8 mouse cellular contexts compared by ENCODE assay signal in the genomic region with DNA sequence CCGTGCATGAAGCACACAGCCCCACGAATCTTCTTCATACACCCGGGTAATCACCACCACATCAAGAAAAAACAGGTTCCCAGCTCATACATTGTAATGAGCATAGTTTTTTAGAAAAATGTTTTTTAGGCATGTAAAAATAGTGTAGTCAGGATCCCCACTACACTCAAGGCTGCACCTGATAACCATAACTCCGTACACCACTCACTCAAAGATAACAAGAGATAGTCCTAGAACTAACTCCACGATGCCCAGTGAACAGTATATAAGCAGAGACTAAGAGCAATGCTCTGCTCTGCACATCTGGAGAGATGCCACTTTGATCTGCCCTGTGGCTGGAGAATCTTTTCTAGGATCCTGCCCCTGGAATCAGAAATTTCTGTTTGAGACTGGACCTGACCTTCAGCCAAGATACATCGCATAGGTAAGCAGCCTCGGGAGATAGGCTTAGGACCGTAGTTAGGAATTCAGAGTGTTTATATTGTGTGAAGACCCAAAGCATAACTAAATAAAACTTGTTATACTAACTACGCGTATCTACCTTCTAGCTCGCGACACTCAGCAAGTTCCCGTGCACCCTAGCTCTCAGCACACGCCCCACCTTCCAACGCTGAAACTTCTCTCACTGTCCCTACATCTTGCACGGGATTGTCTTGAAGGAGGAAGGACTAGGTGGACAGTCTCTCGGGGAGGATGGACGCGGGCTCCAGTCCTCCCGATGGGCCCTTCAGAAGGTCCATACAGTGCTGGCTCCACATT. TPM values are rescaled to one million over a fixed set of nuclear protein-coding genes. Genes with fewer than 3 reads are reported as not detected.
A peak's percentile ranks its signal among the peaks of the same experiment; 100 is the strongest.
DNase-seq lines count a peak whose midpoint lies in the region; ATAC-seq and TF ChIP-seq lines count a peak whose summit lies in the region.

No protein-coding gene starts in this region.

- H3K4me1 ChIP-seq in kidney, embryonic 16.5 days (ENCODE audit: insufficient read depth, low read length), result peaks cover 23% of the 10 kb centered on the region
- H3K4me1 ChIP-seq in bone marrow macrophage, adult 2 months (ENCODE audit: control insufficient read depth, insufficient read depth, low read length), result peaks cover 17% of the 10 kb centered on the region
- peaks cover 18 to 22% of the 10 kb centered on the region in 2 experiments for H3K4me1 ChIP-seq in liver, embryonic 14.5 days (replicated peaks; ENCODE audit: control insufficient read depth in 2 of 2, insufficient read depth in 2 of 2, low read length in 1 of 2)

- no peak for TF ChIP-seq POLR2A in bone marrow macrophage, adult 2 months (IDR thresholded peaks at IDR 0.05; ENCODE audit: borderline replicate concordance, low read depth, low read length)

- no peak for ATAC-seq in kidney, embryonic 16.5 days (ENCODE audit: low FRiP score, low TSS enrichment)
- ATAC-seq in granulocyte monocyte progenitor cell, adult 5-6 weeks (replicated peaks; ENCODE audit: poor library complexity, severe bottlenecking), result peak; percentile 6
- ATAC-seq in liver, embryonic 14.5 days (ENCODE audit: insufficient read depth), result peak; percentile 24

- no peak for TF ChIP-seq CTCF in bone marrow macrophage, adult 2 months (IDR thresholded peaks at IDR 0.05; ENCODE audit: low read depth, low read length)
- TF ChIP-seq CTCF in liver, embryonic 14.5 days (IDR thresholded peaks at IDR 0.05; ENCODE audit: low read depth), result no peak

- no peaks in the 10 kb centered on the region for H3K9me3 ChIP-seq in kidney, embryonic 16.5 days (ENCODE audit: low read length)
- no peaks in the 10 kb centered on the region for H3K9me3 ChIP-seq in liver, embryonic 14.5 days (ENCODE audit: control insufficient read depth, low read length)

- 15% methylated on average over 20 of the region's 20 CpGs for WGBS in kidney, embryonic 16.5 days
- 6% methylated on average over 20 of the region's 20 CpGs for WGBS in liver, embryonic 14.5 days (ENCODE audit: insufficient replicate concordance)

- H3K4me2 ChIP-seq in kidney, embryonic 16.5 days (replicated peaks; ENCODE audit: low read depth, low read length), result peak overlapping the region; percentile 93
- H3K4me2 ChIP-seq in liver, embryonic 14.5 days (ENCODE audit: low read depth), result peak overlapping the region; percentile 99

- H3K36me3 ChIP-seq in kidney, embryonic 16.5 days (ENCODE audit: insufficient read depth, low read length), result no peaks in the 10 kb centered on the region
- H3K36me3 ChIP-seq in liver, embryonic 14.5 days (replicated peaks; ENCODE audit: control insufficient read depth, insufficient read depth, low read depth), result no peaks in the 10 kb centered on the region

- 0 out of 2 replicates have a peak, but pooled peaks cover 2% of the 10 kb centered on the region for H3K27me3 ChIP-seq in kidney, embryonic 16.5 days (ENCODE audit: insufficient read depth, low read length)
- no peaks in the 10 kb centered on the region for H3K27me3 ChIP-seq in liver, embryonic 14.5 days (ENCODE audit: control insufficient read depth, insufficient read depth, low read length)

- TF ChIP-seq EP300 in liver, embryonic 14.5 days (IDR thresholded peaks at IDR 0.05; ENCODE audit: low read depth), result peak; percentile 59

- no peak for DNase-seq in kidney, adult 8-10 months
- DNase-seq in liver, embryonic 14.5 days (ENCODE audit: low read depth in 3 of 3, low spot score in 3 of 3), result peak; percentile 30 to 51 (median 44)
- DNase-seq in urinary bladder, postnatal 4 days (ENCODE audit: low spot score in 2 of 2), result no peak
- no peak for DNase-seq in adrenal gland, adult (ENCODE audit: inconsistent age in 2 of 2, low spot score in 1 of 2)
- no peak for DNase-seq in T-cell, adult 2 months (ENCODE audit: low spot score)

- H3K4me3 ChIP-seq in kidney, embryonic 16.5 days (ENCODE audit: low read length), result peak overlapping the region; percentile 93
- peak overlapping the region; percentile 77 for H3K4me3 ChIP-seq in bone marrow macrophage, adult 2 months (ENCODE audit: insufficient read depth, low read length)
- peak overlapping the region; percentile 85 to 97 for H3K4me3 ChIP-seq in liver, embryonic 14.5 days (ENCODE audit: insufficient read depth in 1 of 2, low read depth in 2 of 2, low read length in 2 of 2)

- peak overlapping the region; percentile 85 for H3K9ac ChIP-seq in kidney, embryonic 16.5 days (replicated peaks; ENCODE audit: low read length)
- H3K9ac ChIP-seq in liver, embryonic 14.5 days (replicated peaks), result peak overlapping the region; percentile 85

- peak overlapping the region; percentile 80 for H3K27ac ChIP-seq in kidney, embryonic 16.5 days (ENCODE audit: low read length)
- H3K27ac ChIP-seq in bone marrow macrophage, adult 2 months (ENCODE audit: insufficient read depth, low read depth, low read length), result peak overlapping the region; percentile 6; the same call in 1 of the 2 replicates
- H3K27ac ChIP-seq in liver, embryonic 14.5 days, result peak overlapping the region; percentile 78

RNA-seq across cellular contexts. Expression of a gene that starts 0.9 kb away (rescaled TPM):
- 98.3 and 100.0 TPM in 2 replicates for polyA plus RNA-seq in kidney, embryonic 16.5 days (2015; fragmentation: Nextera tagmentation; extraction: Ambion mirVana)
- polyA plus RNA-seq in bone marrow macrophage, adult 2 months (2012; ENCODE audit: insufficient read depth, insufficient read length, missing spikeins), result 97.2 and 101 TPM in 2 replicates
- total RNA-seq in granulocyte monocyte progenitor cell, adult 5-6 weeks (2014; fragmentation: Nextera tagmentation), result 91.1 and 97.2 TPM in 2 replicates
- 111 and 125 TPM in 2 replicates for total RNA-seq in granulocyte monocyte progenitor cell, adult 5-6 weeks (2017)
- 8.6 and 12.0 TPM in 2 replicates for polyA plus RNA-seq in liver, embryonic 14.5 days (2012; rRNA removed)
- polyA plus RNA-seq in liver, embryonic 14.5 days (2014; fragmentation: Nextera tagmentation; extraction: Ambion mirVana), result 21.8 and 24.9 TPM in 2 replicates

Comparison
In these comparisons a context has a peak if more than half of its experiments do, and no peak if none do; other contexts are left out.
1. H3K27ac ChIP-seq: peak in every context shown above with its lines; median percentile 80 in kidney, embryonic 16.5 days; 78 in liver, embryonic 14.5 days; 6 in bone marrow macrophage, adult 2 months.
2. DNase-seq: peak in liver, embryonic 14.5 days (3 of 3); none in kidney, adult 8-10 months (0 of 2), urinary bladder, postnatal 4 days (0 of 2), adrenal gland, adult (0 of 2) and T-cell, adult 2 months (single experiment).
3. Peak in every context shown above with its lines, with median percentiles within 50 percentile points of each other: H3K4me3 ChIP-seq.